Mouse (Mus musculus): ENCODE results near the gene Col2a1. TPM values are rescaled to one million over a fixed set of nuclear protein-coding genes. Genes with fewer than 3 reads are reported as not detected.

Gene Col2a1
- polyA plus RNA-seq, 1 experiment, result not detected

- WGBS, result 65% methylated on average over 4 of the region's 4 CpGs
- TF ChIP-seq CTCF (IDR thresholded peaks at IDR 0.05; ENCODE audit: control insufficient read depth, insufficient read depth, low read length), result no peak
- no peak for TF ChIP-seq POLR2A (IDR thresholded peaks at IDR 0.05; ENCODE audit: borderline replicate concordance, control insufficient read depth, low read depth, low read length)
- Histone ChIP-seq H3K27ac (ENCODE audit: control insufficient read depth, insufficient read depth, low read depth, low read length, poor library complexity) (no peak overlapping the region), H3K4me1 (ENCODE audit: control insufficient read depth, insufficient read depth, low read length) (no peaks in the 10 kb centered on the region), H3K4me3 (replicated peaks; ENCODE audit: control insufficient read depth, low read depth, low read length) (no peak overlapping the region)
These were observed 13.4 kb upstream of the Col2a1 start for GRCm38 (mm10) chr15:98017925-98018324.

DNA sequence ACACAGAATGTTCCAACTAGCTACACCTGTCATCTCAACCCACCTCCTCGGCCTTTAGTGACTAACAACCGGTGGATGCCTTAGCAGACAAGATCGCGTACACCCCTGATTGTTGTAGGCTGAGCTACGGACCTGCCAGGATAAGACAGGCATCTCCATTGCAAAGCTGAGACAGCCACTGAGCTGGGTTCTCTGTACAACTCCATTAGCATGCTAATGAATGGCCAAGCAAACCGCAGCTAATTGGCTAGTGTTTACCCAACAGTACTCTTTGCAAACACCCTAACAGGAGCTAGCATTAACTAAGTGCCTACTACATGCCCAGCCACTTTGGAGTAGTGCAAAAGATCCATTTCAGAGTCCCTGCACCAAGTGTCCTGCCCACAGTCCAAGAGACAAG lies 8.3 kb upstream of the Col2a1 start:
- Histone ChIP-seq H3K27ac (ENCODE audit: control insufficient read depth, insufficient read depth, low read depth, low read length, poor library complexity) (no peak overlapping the region), H3K4me1 (ENCODE audit: control insufficient read depth, insufficient read depth, low read length) (no peaks in the 10 kb centered on the region), H3K4me3 (replicated peaks; ENCODE audit: control insufficient read depth, low read depth, low read length) (no peak overlapping the region)
- 89% methylated on average over 6 of the region's 6 CpGs for WGBS
- TF ChIP-seq POLR2A (IDR thresholded peaks at IDR 0.05; ENCODE audit: borderline replicate concordance, control insufficient read depth, low read depth, low read length), result no peak
- TF ChIP-seq CTCF (IDR thresholded peaks at IDR 0.05; ENCODE audit: control insufficient read depth, insufficient read depth, low read length), result no peak

DNA sequence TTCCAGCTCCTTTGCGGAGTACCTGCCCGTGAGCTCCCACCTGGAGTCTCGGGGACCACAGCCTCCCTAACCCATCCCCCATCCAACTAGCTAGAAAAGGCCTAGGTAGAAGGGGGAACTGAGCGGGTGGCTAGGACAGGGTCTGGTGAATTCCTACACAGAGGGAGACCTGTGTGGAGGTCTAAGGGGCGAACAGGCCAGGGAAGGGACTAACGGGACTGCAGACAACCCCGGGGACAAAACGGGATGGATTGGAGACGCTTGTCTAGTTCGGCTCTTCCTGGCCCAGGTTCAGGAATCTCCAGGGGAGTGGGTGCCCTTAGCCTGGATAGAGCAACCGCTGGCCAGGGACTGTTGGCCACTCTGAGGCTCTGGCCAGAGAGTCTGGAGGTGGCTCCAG lies 686 bp upstream of the Col2a1 start:
- Histone ChIP-seq H3K4me3 (replicated peaks; ENCODE audit: control insufficient read depth, low read depth, low read length) (no peak overlapping the region), H3K4me1 (ENCODE audit: control insufficient read depth, insufficient read depth, low read length) (no peaks in the 10 kb centered on the region), H3K27ac (ENCODE audit: control insufficient read depth, insufficient read depth, low read depth, low read length, poor library complexity) (no peak overlapping the region)
- WGBS, result 13% methylated on average over 11 of the region's 11 CpGs
- TF ChIP-seq POLR2A (IDR thresholded peaks at IDR 0.05; ENCODE audit: borderline replicate concordance, control insufficient read depth, low read depth, low read length) (no peak), CTCF (IDR thresholded peaks at IDR 0.05; ENCODE audit: control insufficient read depth, insufficient read depth, low read length) (no peak)

DNA sequence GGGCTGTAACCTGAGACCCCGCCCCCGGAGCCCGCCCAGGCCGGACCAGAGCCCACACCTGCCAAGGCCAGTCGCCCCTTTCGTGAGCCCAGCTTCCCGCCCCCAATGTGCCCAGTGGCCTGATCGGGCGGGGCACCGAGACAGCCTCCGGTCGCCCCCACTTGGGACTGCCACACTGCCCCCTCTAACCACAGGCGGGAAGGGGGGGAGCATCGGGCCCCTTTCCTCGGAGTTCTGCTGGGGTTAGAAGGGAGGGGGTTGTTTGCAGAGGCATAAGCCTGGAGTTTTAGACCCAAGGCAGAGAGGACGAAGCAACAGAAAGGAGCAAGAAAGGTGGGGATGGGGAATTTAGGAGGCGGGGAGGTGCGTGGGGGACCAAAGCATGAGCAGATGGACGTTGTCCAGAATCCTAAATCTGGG lies 255 bp upstream of the Col2a1 start:
- Histone ChIP-seq H3K4me1 (ENCODE audit: control insufficient read depth, insufficient read depth, low read length) (no peaks in the 10 kb centered on the region), H3K27ac (ENCODE audit: control insufficient read depth, insufficient read depth, low read depth, low read length, poor library complexity) (no peak overlapping the region), H3K4me3 (replicated peaks; ENCODE audit: control insufficient read depth, low read depth, low read length) (no peak overlapping the region)
- TF ChIP-seq CTCF (IDR thresholded peaks at IDR 0.05; ENCODE audit: control insufficient read depth, insufficient read depth, low read length) (no peak), POLR2A (IDR thresholded peaks at IDR 0.05; ENCODE audit: borderline replicate concordance, control insufficient read depth, low read depth, low read length) (no peak)
- 3% methylated on average over 19 of the region's 19 CpGs for WGBS

DNA sequence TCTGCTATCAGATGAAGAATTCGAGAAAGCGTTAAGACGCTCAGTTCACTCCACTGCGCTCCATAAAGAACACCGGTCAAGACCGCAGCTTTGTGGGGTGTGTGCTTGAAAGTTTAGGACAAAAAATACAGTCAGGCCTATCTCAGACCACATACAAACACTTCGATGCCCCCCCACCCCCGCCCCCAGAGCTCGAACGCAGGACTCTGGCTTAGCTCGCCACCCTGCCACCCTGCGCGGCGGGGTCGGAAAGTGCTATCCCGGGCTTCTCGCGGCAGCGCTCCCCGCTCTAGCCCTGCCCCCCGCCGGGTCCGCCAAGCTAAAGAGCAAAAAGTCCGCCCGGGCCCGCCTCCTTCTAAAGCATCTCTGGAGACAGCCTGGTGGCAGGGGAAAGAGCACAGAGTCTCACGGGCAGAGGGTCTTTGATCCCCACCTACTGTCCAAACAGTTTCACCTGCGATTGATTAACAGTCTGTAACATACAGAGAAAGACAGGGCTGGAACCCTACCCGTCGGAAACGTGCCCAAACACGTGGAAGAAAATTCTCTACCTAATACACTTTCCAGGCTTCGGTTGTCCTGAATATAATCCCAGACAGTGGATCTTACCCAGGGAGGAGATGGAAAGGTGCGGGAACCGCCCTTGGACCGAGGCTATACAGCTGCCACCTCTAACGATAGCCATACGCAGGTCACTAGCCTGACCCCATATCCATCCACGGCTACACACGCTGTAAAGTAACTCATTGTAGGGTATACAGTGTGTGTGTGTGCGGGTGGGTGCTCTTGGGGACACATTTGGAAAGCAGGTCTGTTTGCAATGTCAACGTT lies 1.3 kb downstream of the Col2a1 start:
- no peak overlapping the region for H3K4me3 ChIP-seq (replicated peaks; ENCODE audit: control insufficient read depth, low read depth, low read length)
- H3K4me1 ChIP-seq (ENCODE audit: control insufficient read depth, insufficient read depth, low read length), result no peaks in the 10 kb centered on the region
- no peak for TF ChIP-seq CTCF (IDR thresholded peaks at IDR 0.05; ENCODE audit: control insufficient read depth, insufficient read depth, low read length)
- TF ChIP-seq POLR2A (IDR thresholded peaks at IDR 0.05; ENCODE audit: borderline replicate concordance, control insufficient read depth, low read depth, low read length), result no peak
- WGBS, result 2% methylated on average over 42 of the region's 42 CpGs
- no peak overlapping the region for H3K27ac ChIP-seq (ENCODE audit: control insufficient read depth, insufficient read depth, low read depth, low read length, poor library complexity)

- H3K4me3 ChIP-seq (replicated peaks; ENCODE audit: control insufficient read depth, low read depth, low read length), result no peak overlapping the region
- WGBS, result 2% methylated on average over 42 of the region's 42 CpGs
These were observed 2.1 kb downstream of the Col2a1 start for GRCm38 (mm10) chr15:98002113-98002990.

DNA sequence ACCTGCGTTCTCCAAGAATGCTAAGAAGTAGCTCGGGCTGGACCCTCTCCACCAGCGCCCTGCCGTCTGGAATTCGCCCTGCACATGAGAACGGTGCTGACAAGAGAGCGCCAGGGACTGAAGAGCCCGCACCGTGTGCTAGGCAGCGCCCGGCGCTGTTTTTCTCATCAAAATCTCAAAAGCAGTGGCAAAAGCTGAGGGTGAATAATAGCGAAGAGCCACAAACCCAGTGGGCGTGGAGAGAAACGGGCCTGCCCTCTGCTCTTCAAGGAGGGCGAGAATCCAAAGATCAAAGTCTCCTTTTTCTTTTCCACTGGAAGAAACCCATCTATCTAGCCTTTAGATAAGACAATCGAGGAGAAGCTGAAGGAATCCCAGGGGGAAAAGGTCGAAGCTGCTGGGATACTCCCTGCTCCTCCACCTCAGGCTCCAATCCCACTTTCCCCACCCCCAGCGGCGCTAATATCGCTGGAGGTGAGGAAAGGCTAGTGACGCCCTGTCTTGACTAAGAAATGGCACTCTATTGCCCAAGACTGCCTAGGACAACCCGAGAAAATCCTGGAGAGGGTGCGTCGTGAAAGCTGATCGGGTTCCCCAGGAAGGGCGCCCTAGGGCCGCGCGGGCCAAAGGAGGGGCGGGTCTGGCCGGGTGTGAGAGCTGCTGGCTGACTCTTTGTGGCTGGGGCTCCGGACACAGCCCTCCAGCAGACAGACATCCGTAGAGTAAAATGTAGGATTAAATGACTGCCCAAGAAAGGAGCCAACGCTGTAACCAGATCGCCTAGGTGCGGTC lies 3.0 kb downstream of the Col2a1 start:
- H3K4me3 ChIP-seq (replicated peaks; ENCODE audit: control insufficient read depth, low read depth, low read length), result no peak overlapping the region
- 2% methylated on average over 37 of the region's 37 CpGs for WGBS
- no peak for TF ChIP-seq CTCF (IDR thresholded peaks at IDR 0.05; ENCODE audit: control insufficient read depth, insufficient read depth, low read length)
- TF ChIP-seq POLR2A (IDR thresholded peaks at IDR 0.05; ENCODE audit: borderline replicate concordance, control insufficient read depth, low read depth, low read length), result no peak

More at GRCm38 (mm10) chr15:98002113-98002990, 2.1 kb downstream of the Col2a1 start:
- TF ChIP-seq POLR2A (IDR thresholded peaks at IDR 0.05; ENCODE audit: borderline replicate concordance, control insufficient read depth, low read depth, low read length) (no peak), CTCF (IDR thresholded peaks at IDR 0.05; ENCODE audit: control insufficient read depth, insufficient read depth, low read length) (no peak)
- Histone ChIP-seq H3K4me1 (ENCODE audit: control insufficient read depth, insufficient read depth, low read length) (no peaks in the 10 kb centered on the region), H3K27ac (ENCODE audit: control insufficient read depth, insufficient read depth, low read depth, low read length, poor library complexity) (no peak overlapping the region)

More for the DNA sequence above, 3.0 kb downstream of the Col2a1 start:
- Histone ChIP-seq H3K4me1 (ENCODE audit: control insufficient read depth, insufficient read depth, low read length) (no peaks in the 10 kb centered on the region), H3K27ac (ENCODE audit: control insufficient read depth, insufficient read depth, low read depth, low read length, poor library complexity) (no peak overlapping the region; the same call in 1 of the 2 replicates)

Data from bone marrow, adult 2 months (tissue).